Mouse (Mus musculus): Measurements from ENCODE around the gene Cox16.

The Cox16 gene

GRCm38 (mm10) chr12:81324116-81324515, 160.8 kb downstream of the Cox16 start:
- DNase-seq, result no peak

GRCm38 (mm10) chr12:81321021-81321420, 163.9 kb downstream of the Cox16 start:
- peak; percentile 10 for DNase-seq

GRCm38 (mm10) chr12:81317811-81318210, 167.1 kb downstream of the Cox16 start:
- DNase-seq, result no peak

- DNase-seq, result no peak
These were observed 169.0 kb downstream of the Cox16 start for GRCm38 (mm10) chr12:81315953-81316352.
